Mouse (Mus musculus) MEL (cell line): ENCODE measurements around the gene Itga2b. TPM values are rescaled to one million over a fixed set of nuclear protein-coding genes. Genes with fewer than 3 reads are reported as not detected.
A peak's percentile ranks its signal among the peaks of the same experiment; 100 is the strongest.

Source experiments
- DNase-seq: peaks from one replicate; pipeline ENCODE4 v3.0.0; 2011; ENCODE audit warnings: low read depth, low spot score
- H3K27ac ChIP-seq: 2 replicates; pipeline ENCODE4 v1.5.1; 2012; ENCODE audit warnings: low read depth, mild to moderate bottlenecking, control low read depth, low read length, moderate library complexity; ENCODE audit not compliant: control insufficient read depth
- H3K27me3 ChIP-seq, 2 experiments: fragments of 150-350 bp in 1 of 2; sonication (generic) in 1 of 2; 2 replicates each; pipeline ENCODE4 v1.6.1; 2012; ENCODE audit warnings: low read length in 2 of 2, mild to moderate bottlenecking in 2 of 2, improper control_type of control experiment in 1 of 2, moderate library complexity in 1 of 2; ENCODE audit not compliant: insufficient read depth in 2 of 2, control insufficient read depth in 1 of 2
- H3K36me3 ChIP-seq, 2 experiments: 2 replicates each; pipeline ENCODE4 v1.6.1; 2012 to 2014; ENCODE audit warnings: low read length in 2 of 2, improper control_type of control experiment in 1 of 2, inconsistent platforms in 1 of 2, mild to moderate bottlenecking in 1 of 2; ENCODE audit not compliant: insufficient read depth in 2 of 2, control insufficient read depth in 1 of 2
- H3K4me1 ChIP-seq, 2 experiments: fragments of 150-350 bp in 1 of 2; sonication (generic) in 1 of 2; 2 replicates each; pipeline ENCODE4 v1.6.1; 2012; ENCODE audit warnings: low read length in 2 of 2, improper control_type of control experiment in 1 of 2, mild to moderate bottlenecking in 1 of 2; ENCODE audit not compliant: insufficient read depth in 2 of 2, control insufficient read depth in 1 of 2
- H3K4me3 ChIP-seq, 2 experiments: fragments of 150-350 bp in 1 of 2; sonication (generic) in 1 of 2; 2 replicates each; pipeline ENCODE4 v1.5.1; 2012; ENCODE audit warnings: low read depth in 2 of 2, low read length in 2 of 2, mild to moderate bottlenecking in 2 of 2, moderate library complexity in 2 of 2, control low read depth in 1 of 2, improper control_type of control experiment in 1 of 2; ENCODE audit not compliant: control insufficient read depth in 1 of 2, insufficient read depth in 1 of 2
- H3K79me2 ChIP-seq: 2 replicates; pipeline ENCODE4 v1.6.1; 2012; ENCODE audit warnings: mild to moderate bottlenecking, low read length, moderate library complexity; ENCODE audit not compliant: control insufficient read depth, poor library complexity, insufficient read depth
- H3K9ac ChIP-seq: 2 replicates; pipeline ENCODE4 v1.6.1; 2012; ENCODE audit warnings: low read depth, mild to moderate bottlenecking, control low read depth, low read length, moderate library complexity; ENCODE audit not compliant: control insufficient read depth, poor library complexity, severe bottlenecking
- H3K9me3 ChIP-seq: fragments of 150-350 bp; sonication (generic); replicated peaks from 2 replicates; pipeline ENCODE4 v1.6.1; 2012; ENCODE audit warnings: mild to moderate bottlenecking, low read length, improper control_type of control experiment, moderate library complexity; ENCODE audit not compliant: insufficient read depth
- CHD2 ChIP-seq: IDR thresholded peaks from 2 replicates; pipeline ENCODE4 v1.6.1; 2011; ENCODE audit warnings: low read length, improper control_type of control experiment
- CTCF ChIP-seq, 3 experiments: IDR thresholded peaks in 2 of 3; conservative IDR thresholded peaks in 1 of 3; 2 replicates each; pipeline ENCODE4 v1.5.1; 2011 to 2012; ENCODE audit warnings: low read length in 3 of 3, low read depth in 2 of 3, mild to moderate bottlenecking in 2 of 3, improper control_type of control experiment in 1 of 3, inconsistent platforms in 1 of 3, mixed read lengths in 1 of 3, moderate library complexity in 1 of 3; ENCODE audit not compliant: control insufficient read depth in 1 of 3, insufficient read depth in 1 of 3, poor library complexity in 1 of 3, severe bottlenecking in 1 of 3
- E2F4 ChIP-seq: IDR thresholded peaks from 2 replicates; pipeline ENCODE4 v1.6.1; 2011; ENCODE audit warnings: low read depth, low read length, improper control_type of control experiment, borderline replicate concordance
- ELF1 ChIP-seq: IDR thresholded peaks from 2 replicates; pipeline ENCODE4 v1.6.1; 2014; ENCODE audit warnings: low read depth, mild to moderate bottlenecking, inconsistent platforms, low read length, improper control_type of control experiment, moderate library complexity
- EP300 ChIP-seq, 2 experiments: IDR thresholded peaks; 2 replicates each; pipeline ENCODE4 v1.6.1; 2011; ENCODE audit warnings: improper control_type of control experiment in 2 of 2, low read length in 2 of 2, low read depth in 1 of 2, mild to moderate bottlenecking in 1 of 2
- ETS1 ChIP-seq: IDR thresholded peaks from 2 replicates; pipeline ENCODE4 v1.6.1; 2012; ENCODE audit warnings: low read depth, mild to moderate bottlenecking, inconsistent platforms, low read length, improper control_type of control experiment, moderate library complexity
- GATA1 ChIP-seq: IDR thresholded peaks from 2 replicates; pipeline ENCODE4 v1.6.1; 2011; ENCODE audit warnings: low read depth, low read length, improper control_type of control experiment
- HCFC1 ChIP-seq: IDR thresholded peaks from 2 replicates; pipeline ENCODE4 v1.6.1; 2012; ENCODE audit warnings: low read depth, mild to moderate bottlenecking, inconsistent platforms, low read length, improper control_type of control experiment, moderate library complexity
- JUND ChIP-seq: IDR thresholded peaks from 2 replicates; pipeline ENCODE4 v1.6.1; 2011; ENCODE audit warnings: low read depth, mild to moderate bottlenecking, improper control_type of control experiment, low read length
- KAT2A ChIP-seq: conservative IDR thresholded peaks from 2 replicates; pipeline ENCODE4 v1.6.1; 2012; ENCODE audit warnings: low read depth, low read length, improper control_type of control experiment, inconsistent platforms
- MAFK ChIP-seq: IDR thresholded peaks from 2 replicates; pipeline ENCODE4 v1.6.1; 2011; ENCODE audit warnings: low read depth, mild to moderate bottlenecking, low read length, improper control_type of control experiment, borderline replicate concordance
- MAX ChIP-seq: IDR thresholded peaks from 2 replicates; pipeline ENCODE4 v1.6.1; 2011; ENCODE audit warnings: low read length, improper control_type of control experiment
- MXI1 ChIP-seq: IDR thresholded peaks from 2 replicates; pipeline ENCODE4 v1.6.1; 2011; ENCODE audit warnings: mild to moderate bottlenecking, low read depth, low read length, improper control_type of control experiment
- NRF1 ChIP-seq: IDR thresholded peaks from 2 replicates; pipeline ENCODE4 v1.6.1; 2014; ENCODE audit warnings: low read depth, mild to moderate bottlenecking, inconsistent platforms, low read length, improper control_type of control experiment, moderate library complexity; ENCODE audit not compliant: poor library complexity, insufficient read depth, severe bottlenecking
- POLR2A ChIP-seq, 2 experiments: IDR thresholded peaks; 2 replicates each; pipeline ENCODE4 v1.6.1; 2011 to 2012; ENCODE audit warnings: low read length in 2 of 2, mild to moderate bottlenecking in 2 of 2, control low read depth in 1 of 2, improper control_type of control experiment in 1 of 2, low read depth in 1 of 2, moderate library complexity in 1 of 2; ENCODE audit not compliant: control insufficient read depth in 1 of 2, insufficient read depth in 1 of 2, poor library complexity in 1 of 2
- POLR2AphosphoS2 ChIP-seq: IDR thresholded peaks from 2 replicates; pipeline ENCODE4 v1.6.1; 2011; ENCODE audit warnings: low read length, improper control_type of control experiment
- POLR2AphosphoS5 ChIP-seq: IDR thresholded peaks from 2 replicates; pipeline ENCODE4 v1.6.1; 2012; ENCODE audit warnings: low read depth, borderline replicate concordance, mild to moderate bottlenecking, inconsistent platforms, low read length, moderate library complexity, mixed read lengths
- SIN3A ChIP-seq: IDR thresholded peaks from 2 replicates; pipeline ENCODE4 v1.6.1; 2012; ENCODE audit warnings: low read length, improper control_type of control experiment, inconsistent platforms
- SMC3 ChIP-seq: IDR thresholded peaks from 2 replicates; pipeline ENCODE4 v1.6.1; 2011; ENCODE audit warnings: low read depth, low read length, improper control_type of control experiment
- TAL1 ChIP-seq: IDR thresholded peaks from 2 replicates; pipeline ENCODE4 v1.6.1; 2012; ENCODE audit warnings: mild to moderate bottlenecking, inconsistent platforms, low read length, moderate library complexity, mixed read lengths
- TBP ChIP-seq: IDR thresholded peaks from 2 replicates; pipeline ENCODE4 v1.8.0; 2011; ENCODE audit warnings: low read depth, low read length, improper control_type of control experiment
- TCF12 ChIP-seq: IDR thresholded peaks from 2 replicates; pipeline ENCODE4 v1.6.1; 2014; ENCODE audit warnings: low read depth, mild to moderate bottlenecking, inconsistent platforms, low read length, improper control_type of control experiment, moderate library complexity
- UBTF ChIP-seq: IDR thresholded peaks from 2 replicates; pipeline ENCODE4 v1.6.1; 2012; ENCODE audit warnings: low read depth, mild to moderate bottlenecking, inconsistent platforms, low read length, improper control_type of control experiment, moderate library complexity, borderline replicate concordance; ENCODE audit not compliant: insufficient read depth
- USF2 ChIP-seq, 2 experiments: IDR thresholded peaks; 2 replicates each; pipeline ENCODE4 v1.6.1; 2011 to 2012; ENCODE audit warnings: improper control_type of control experiment in 2 of 2, low read length in 2 of 2, borderline replicate concordance in 1 of 2, inconsistent platforms in 1 of 2, low read depth in 1 of 2, mild to moderate bottlenecking in 1 of 2; ENCODE audit not compliant: insufficient read depth in 1 of 2
- ZKSCAN1 ChIP-seq: IDR thresholded peaks from 2 replicates; pipeline ENCODE4 v1.6.1; 2012; ENCODE audit warnings: low read depth, mild to moderate bottlenecking, inconsistent platforms, low read length, improper control_type of control experiment, moderate library complexity
- ZMIZ1 ChIP-seq: IDR thresholded peaks from 2 replicates; pipeline ENCODE4 v1.6.1; 2012; ENCODE audit warnings: low read depth, mild to moderate bottlenecking, inconsistent platforms, low read length, improper control_type of control experiment, moderate library complexity
- ZNF384 ChIP-seq: IDR thresholded peaks from 2 replicates; pipeline ENCODE4 v1.6.1; 2012; ENCODE audit warnings: low read depth, mild to moderate bottlenecking, inconsistent platforms, low read length, improper control_type of control experiment
- polyA plus RNA-seq, 2 experiments: library from polyadenylated mRNA; stranded (reverse) in 1 of 2; unstranded in 1 of 2; fragments of >175 nt in 1 of 2; fragments of >200 nt in 1 of 2; gene quantifications; 2 replicates each; pipeline versions ENCODE4 v1.2.1 to v1.2.4; 2012; ENCODE audit warnings: low replicate concordance in 2 of 2, low read depth in 1 of 2; ENCODE audit not compliant: insufficient read length in 2 of 2, insufficient read depth in 1 of 2, missing spikeins in 1 of 2
- total RNA-seq: library from RNA; depleted of rRNA; stranded (reverse); fragments of 300-350 nt; gene quantifications from 2 replicates; pipeline ENCODE4 v1.2.3, GENCODE M21; 2012

Itga2b gene
- total and polyA plus RNA-seq, 3 experiments = 10.7 to 55.7 TPM; not detected in 1

GRCm38 (mm10) chr11:102480111-102480510 is 10.2 kb upstream of the Itga2b start:
- Histone ChIP-seq H3K4me3 (no peak overlapping the region), H3K79me2 (no peaks in the 10 kb centered on the region), H3K27ac (no peak overlapping the region), H3K27me3 (no peaks in the 10 kb centered on the region), H3K9me3 (no peaks in the 10 kb centered on the region), H3K9ac (no peak overlapping the region), H3K4me1 (peaks cover 6 to 22% of the 10 kb centered on the region in 2 experiments), H3K36me3 (peaks cover 0 to 26% of the 10 kb centered on the region in 2 experiments)
- no peak for DNase-seq
- TF ChIP-seq UBTF (no peak), MAFK (no peak), JUND (no peak), ZNF384 (no peak), ZKSCAN1 (no peak), HCFC1 (no peak), MXI1 (no peak), POLR2AphosphoS2 (no peak), EP300 (IDR thresholded peaks at IDR 0.05; ENCODE audit: low read depth in 1 of 2, low read length in 2 of 2) (no peak)

GRCm38 (mm10) chr11:102479581-102479980 is 9.7 kb upstream of the Itga2b start:
- Histone ChIP-seq H3K9me3 (no peaks in the 10 kb centered on the region), H3K4me1 (peaks cover 6 to 23% of the 10 kb centered on the region in 2 experiments), H3K79me2 (no peaks in the 10 kb centered on the region), H3K9ac (no peak overlapping the region), H3K36me3 (peaks cover 0 to 26% of the 10 kb centered on the region in 2 experiments), H3K27me3 (no peaks in the 10 kb centered on the region), H3K4me3 (no peak overlapping the region), H3K27ac (no peak overlapping the region)
- TF ChIP-seq JUND (no peak), ELF1 (no peak), ZKSCAN1 (no peak), TBP (no peak), NRF1 (no peak), TCF12 (no peak), CTCF (IDR thresholded peaks at IDR 0.05 in 2 of 3, conservative IDR thresholded peaks at IDR 0.05 in 1 of 3; ENCODE audit: control insufficient read depth in 1 of 3, insufficient read depth in 1 of 3, low read depth in 2 of 3, low read length in 3 of 3, poor library complexity in 1 of 3, severe bottlenecking in 1 of 3) (no peak), TAL1 (no peak)
- DNase-seq = no peak

- H3K27ac ChIP-seq = no peak overlapping the region
- peaks cover 0 to 26% of the 10 kb centered on the region in 2 experiments for H3K36me3 ChIP-seq
- H3K79me2 ChIP-seq = no peaks in the 10 kb centered on the region
- no peak overlapping the region for H3K4me3 ChIP-seq
- H3K4me1 ChIP-seq = peaks cover 6 to 23% of the 10 kb centered on the region in 2 experiments
- DNase-seq = peak; percentile 66
- H3K27me3 ChIP-seq = no peaks in the 10 kb centered on the region
- no peaks in the 10 kb centered on the region for H3K9me3 ChIP-seq
- H3K9ac ChIP-seq = no peak overlapping the region
- TF ChIP-seq GATA1 = no peak
- TF ChIP-seq ZMIZ1 = no peak
- TF ChIP-seq SMC3 = no peak
- TF ChIP-seq MAX = no peak
- TF ChIP-seq POLR2A (IDR thresholded peaks at IDR 0.05; ENCODE audit: control insufficient read depth in 1 of 2, insufficient read depth in 1 of 2, low read depth in 1 of 2, low read length in 2 of 2, poor library complexity in 1 of 2) = no peak
- no peak for TF ChIP-seq ETS1
- no peak for TF ChIP-seq HCFC1
- no peak for TF ChIP-seq SIN3A
- TF ChIP-seq E2F4 = no peak
- TF ChIP-seq USF2 (IDR thresholded peaks at IDR 0.05; ENCODE audit: borderline replicate concordance in 1 of 2, insufficient read depth in 1 of 2, low read depth in 1 of 2, low read length in 2 of 2) = no peak
- no peak for TF ChIP-seq ZKSCAN1
- TF ChIP-seq TCF12 = no peak
- no peak for TF ChIP-seq KAT2A
- TF ChIP-seq TAL1 = no peak
- TF ChIP-seq CHD2 = no peak
- TF ChIP-seq POLR2AphosphoS5 = no peak
Measured at GRCm38 (mm10) chr11:102478671-102479070, 8.7 kb upstream of the Itga2b start.
